Mouse (Mus musculus): ENCODE data around the gene Zc2hc1b. TPM values are rescaled to one million over a fixed set of nuclear protein-coding genes. Genes with fewer than 3 reads are reported as not detected.
"Not testable (repeated sequence)": the region's sequence is repeated elsewhere in the genome, so short reads cannot be mapped to it uniquely, and the experiment has no call there.

Gene Zc2hc1b
- total and polyA plus RNA-seq, 3 experiments: not detected

GRCm38 (mm10) chr10:13199234-13199633, 21.4 kb upstream of the Zc2hc1b start:
- H3K36me3 ChIP-seq (replicated peaks): no peaks in the 10 kb centered on the region
- H3K27me3 ChIP-seq (ENCODE audit: insufficient read depth, low read length): peaks cover 5% of the 10 kb centered on the region
- H3K4me1 ChIP-seq (ENCODE audit: insufficient read depth, low read depth, low read length): no peaks in the 10 kb centered on the region
- DNase-seq (ENCODE audit: low spot score) (no peak), ATAC-seq (ENCODE audit: extremely low read depth, insufficient number of reproducible peaks, low FRiP score, poor library complexity, severe bottlenecking) (no peak)
- H3K4me3 ChIP-seq (ENCODE audit: low read depth, low read length): no peak overlapping the region
- TF ChIP-seq POLR2AphosphoS5 (IDR thresholded peaks at IDR 0.05; ENCODE audit: insufficient replicate concordance, low read depth, low read length): no peak
- no peak for TF ChIP-seq CTCF (IDR thresholded peaks at IDR 0.05; ENCODE audit: low read depth, low read length)
- TF ChIP-seq TAL1 (conservative IDR thresholded peaks at IDR 0.05; ENCODE audit: low read depth, low read length): no peak
- no peak for TF ChIP-seq GATA2 (IDR thresholded peaks at IDR 0.05; ENCODE audit: borderline replicate concordance, low read depth, low read length)
- TF ChIP-seq GATA1 (IDR thresholded peaks at IDR 0.05; ENCODE audit: borderline replicate concordance, low read length): no peak
- no peaks in the 10 kb centered on the region for H3K9me3 ChIP-seq (replicated peaks)

DNA sequence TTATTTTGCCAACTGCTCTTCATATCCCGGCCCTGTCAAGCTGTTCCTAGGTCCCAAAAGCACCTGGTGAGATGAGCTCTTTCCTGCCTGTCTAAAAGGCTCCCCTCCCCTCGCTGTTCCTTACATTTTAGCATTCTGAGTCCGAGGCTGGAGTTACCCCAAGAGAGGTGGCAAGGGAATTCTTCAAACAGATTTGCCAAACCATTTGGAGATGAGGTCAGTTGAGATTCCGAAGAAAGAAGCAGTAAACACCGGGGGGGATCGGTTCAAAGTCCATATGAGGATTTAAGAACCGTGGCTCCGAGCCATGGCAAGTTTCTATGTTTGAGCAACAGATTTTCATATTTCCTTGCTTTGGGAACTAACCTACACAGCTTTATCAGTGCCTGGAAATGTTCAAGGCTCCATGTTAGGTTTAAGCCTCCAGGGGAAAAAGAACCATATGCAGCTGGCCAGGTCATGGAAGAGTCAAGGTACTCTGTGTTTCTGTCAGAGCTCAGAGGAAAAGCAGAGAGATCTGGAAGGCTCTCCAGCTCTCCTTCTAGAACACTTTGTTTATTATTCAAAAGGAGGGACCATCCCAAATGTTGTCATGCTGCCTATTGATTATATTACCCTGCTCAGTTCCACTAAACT, 19.2 kb upstream of the Zc2hc1b start:
- DNase-seq (ENCODE audit: low spot score): no peak

GRCm38 (mm10) chr10:13193496-13193895, 15.7 kb upstream of the Zc2hc1b start:
- H3K9me3 ChIP-seq (replicated peaks); DNase-seq (ENCODE audit: low spot score); H3K27me3 ChIP-seq (ENCODE audit: insufficient read depth, low read length); ATAC-seq (ENCODE audit: extremely low read depth, insufficient number of reproducible peaks, low FRiP score, poor library complexity, severe bottlenecking): not testable (repeated sequence)
- peaks cover 16% of the 10 kb centered on the region for H3K4me1 ChIP-seq (ENCODE audit: insufficient read depth, low read depth, low read length)
- H3K36me3 ChIP-seq (replicated peaks): peaks cover 25% of the 10 kb centered on the region
- peak overlapping the region; percentile 95; the same call in 1 of the 2 replicates for H3K4me3 ChIP-seq (ENCODE audit: low read depth, low read length)

More for the DNA sequence above, 19.2 kb upstream of the Zc2hc1b start:
- no peak overlapping the region for H3K4me3 ChIP-seq (ENCODE audit: low read depth, low read length)
- no peak for TF ChIP-seq TAL1 (conservative IDR thresholded peaks at IDR 0.05; ENCODE audit: low read depth, low read length)
- TF ChIP-seq POLR2AphosphoS5 (IDR thresholded peaks at IDR 0.05; ENCODE audit: insufficient replicate concordance, low read depth, low read length): no peak
- TF ChIP-seq GATA1 (IDR thresholded peaks at IDR 0.05; ENCODE audit: borderline replicate concordance, low read length): no peak
- ATAC-seq (ENCODE audit: extremely low read depth, insufficient number of reproducible peaks, low FRiP score, poor library complexity, severe bottlenecking): no peak
- peaks cover 5% of the 10 kb centered on the region for H3K27me3 ChIP-seq (ENCODE audit: insufficient read depth, low read length)
- no peaks in the 10 kb centered on the region for H3K9me3 ChIP-seq (replicated peaks)
- peaks cover 7% of the 10 kb centered on the region for H3K4me1 ChIP-seq (ENCODE audit: insufficient read depth, low read depth, low read length)
- no peaks in the 10 kb centered on the region for H3K36me3 ChIP-seq (replicated peaks)

GRCm38 (mm10) chr10:13192731-13193351, 15.0 kb upstream of the Zc2hc1b start, which contains the start of gene Ltv1:
Gene Ltv1, minus strand, starts transcription at chr10:13193168.
- ATAC-seq (ENCODE audit: extremely low read depth, insufficient number of reproducible peaks, low FRiP score, poor library complexity, severe bottlenecking) (peak; percentile 100), DNase-seq (ENCODE audit: low spot score) (peak; percentile 97)
- Histone ChIP-seq H3K27me3 (ENCODE audit: insufficient read depth, low read length) (no peaks in the 10 kb centered on the region; the same call in 1 of the 2 replicates), H3K9me3 (replicated peaks) (no peaks in the 10 kb centered on the region), H3K4me3 (ENCODE audit: low read depth, low read length) (peak within 1 kb of the TSS; percentile 95), H3K36me3 (replicated peaks) (peaks cover 31% of the 10 kb centered on the region), H3K4me1 (ENCODE audit: insufficient read depth, low read depth, low read length) (peaks cover 16% of the 10 kb centered on the region)
- TF ChIP-seq CTCF (IDR thresholded peaks at IDR 0.05; ENCODE audit: low read depth, low read length) (no peak), GATA1 (IDR thresholded peaks at IDR 0.05; ENCODE audit: borderline replicate concordance, low read length) (no peak), GATA2 (IDR thresholded peaks at IDR 0.05; ENCODE audit: borderline replicate concordance, low read depth, low read length) (no peak), POLR2AphosphoS5 (IDR thresholded peaks at IDR 0.05; ENCODE audit: insufficient replicate concordance, low read depth, low read length) (no peak), TAL1 (conservative IDR thresholded peaks at IDR 0.05; ENCODE audit: low read depth, low read length) (no peak)

GRCm38 (mm10) chr10:13189881-13190280, 12.1 kb upstream of the Zc2hc1b start:
- TF ChIP-seq GATA2 (IDR thresholded peaks at IDR 0.05; ENCODE audit: borderline replicate concordance, low read depth, low read length) (no peak), POLR2AphosphoS5 (IDR thresholded peaks at IDR 0.05; ENCODE audit: insufficient replicate concordance, low read depth, low read length) (no peak), TAL1 (conservative IDR thresholded peaks at IDR 0.05; ENCODE audit: low read depth, low read length) (no peak), CTCF (IDR thresholded peaks at IDR 0.05; ENCODE audit: low read depth, low read length) (no peak), GATA1 (IDR thresholded peaks at IDR 0.05; ENCODE audit: borderline replicate concordance, low read length) (no peak)
- peaks cover 60% of the 10 kb centered on the region for H3K36me3 ChIP-seq (replicated peaks)

GRCm38 (mm10) chr10:13186754-13187153, 8.9 kb upstream of the Zc2hc1b start:
- H3K9me3 ChIP-seq (replicated peaks): no peaks in the 10 kb centered on the region
- ATAC-seq (ENCODE audit: extremely low read depth, insufficient number of reproducible peaks, low FRiP score, poor library complexity, severe bottlenecking) (no peak), DNase-seq (ENCODE audit: low spot score) (no peak)
- H3K4me3 ChIP-seq (ENCODE audit: low read depth, low read length): no peak overlapping the region
- H3K36me3 ChIP-seq (replicated peaks): peaks cover 88% of the 10 kb centered on the region
- no peaks in the 10 kb centered on the region for H3K27me3 ChIP-seq (ENCODE audit: insufficient read depth, low read length)
- no peak for TF ChIP-seq GATA2 (IDR thresholded peaks at IDR 0.05; ENCODE audit: borderline replicate concordance, low read depth, low read length)
- TF ChIP-seq GATA1 (IDR thresholded peaks at IDR 0.05; ENCODE audit: borderline replicate concordance, low read length): no peak
- no peak for TF ChIP-seq POLR2AphosphoS5 (IDR thresholded peaks at IDR 0.05; ENCODE audit: insufficient replicate concordance, low read depth, low read length)
- peaks cover 20% of the 10 kb centered on the region; the same call in 1 of the 2 replicates for H3K4me1 ChIP-seq (ENCODE audit: insufficient read depth, low read depth, low read length)

More at GRCm38 (mm10) chr10:13189881-13190280, 12.1 kb upstream of the Zc2hc1b start:
- no peaks in the 10 kb centered on the region for H3K9me3 ChIP-seq (replicated peaks)
- no peak for ATAC-seq (ENCODE audit: extremely low read depth, insufficient number of reproducible peaks, low FRiP score, poor library complexity, severe bottlenecking)
- H3K4me3 ChIP-seq (ENCODE audit: low read depth, low read length): no peak overlapping the region
- H3K4me1 ChIP-seq (ENCODE audit: insufficient read depth, low read depth, low read length): peaks cover 21% of the 10 kb centered on the region
- no peaks in the 10 kb centered on the region for H3K27me3 ChIP-seq (ENCODE audit: insufficient read depth, low read length)
- DNase-seq (ENCODE audit: low spot score): no peak

All from G1E (cell line).